Mouse (Mus musculus): ENCODE results near the gene Tmem86b.

The Tmem86b gene

GRCm38 (mm10) chr7:4631031-4631430 lies at the start of gene Tmem86b:
Tmem86b (minus strand) TSS chr7:4631422.
- no peak for DNase-seq (ENCODE audit: low spot score in 2 of 2)

- DNase-seq (ENCODE audit: low spot score in 2 of 2) = no peak
These were observed 44.0 kb upstream of the Tmem86b start for GRCm38 (mm10) chr7:4675200-4675599.

- DNase-seq (ENCODE audit: low spot score in 2 of 2) = no peak
These were observed 43.0 kb upstream of the Tmem86b start for GRCm38 (mm10) chr7:4674114-4674731.

DNA sequence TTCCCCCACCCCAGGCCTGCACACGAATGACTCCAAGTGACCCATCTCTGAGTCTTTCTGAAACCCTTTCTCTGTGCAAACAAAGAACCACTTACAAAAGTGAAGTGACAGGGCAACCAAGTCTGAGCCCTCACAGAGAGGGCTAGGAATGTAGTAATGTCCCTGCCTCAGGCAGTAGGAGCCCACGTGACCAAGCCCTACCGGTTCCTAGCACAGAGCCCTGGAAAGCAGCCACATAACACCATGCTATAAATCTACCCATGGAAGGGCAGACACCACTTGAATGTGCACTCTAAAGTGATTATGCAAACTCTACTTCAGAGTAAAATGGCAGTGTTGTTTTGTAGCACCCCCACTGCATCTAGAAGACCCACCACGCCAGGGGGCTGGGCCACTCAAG lies 40.7 kb upstream of the Tmem86b start:
- DNase-seq (ENCODE audit: low spot score in 2 of 2) = no peak

DNA sequence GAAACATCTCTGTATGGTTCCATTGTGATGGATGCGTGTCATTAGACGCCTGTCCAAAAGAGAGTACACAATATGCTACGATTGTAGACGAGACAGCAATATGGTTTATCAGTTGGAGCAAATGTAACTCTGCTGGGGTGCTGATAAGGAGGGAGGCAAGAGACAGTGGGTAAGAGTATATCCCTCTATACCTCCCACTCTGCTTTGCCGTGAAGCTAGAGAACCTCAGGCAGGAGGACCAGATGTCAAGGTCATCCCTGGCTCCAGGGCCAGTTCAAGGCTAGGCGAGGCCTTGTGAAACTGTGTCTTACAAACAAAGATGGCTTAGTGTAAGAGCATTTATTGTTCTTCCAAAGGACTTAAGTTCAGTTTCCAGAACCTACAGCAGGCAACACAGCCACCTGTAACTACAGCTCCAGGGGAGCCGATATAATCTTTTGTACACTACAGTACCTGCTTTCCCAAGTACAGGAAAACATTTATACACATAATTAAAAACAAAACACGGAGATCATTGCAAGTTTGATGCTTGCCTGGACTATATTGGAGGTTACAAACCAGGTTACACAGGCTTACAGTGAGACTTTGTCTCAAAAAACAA lies 39.5 kb upstream of the Tmem86b start:
- no peak for DNase-seq (ENCODE audit: low spot score in 2 of 2)

- DNase-seq (ENCODE audit: low spot score in 2 of 2) = no peak
These were observed 37.9 kb upstream of the Tmem86b start for GRCm38 (mm10) chr7:4669156-4669555.

GRCm38 (mm10) chr7:4668506-4668905 lies 37.3 kb upstream of the Tmem86b start:
- no peak for DNase-seq (ENCODE audit: low spot score in 2 of 2)

GRCm38 (mm10) chr7:4666871-4667270 lies 35.6 kb upstream of the Tmem86b start:
- no peak for DNase-seq (ENCODE audit: low spot score in 2 of 2)

GRCm38 (mm10) chr7:4663742-4664141 lies 32.5 kb upstream of the Tmem86b start:
- no peak for DNase-seq (ENCODE audit: low spot score in 2 of 2)

GRCm38 (mm10) chr7:4663179-4663578 lies 32.0 kb upstream of the Tmem86b start:
- no peak for DNase-seq (ENCODE audit: low spot score in 2 of 2)

DNA sequence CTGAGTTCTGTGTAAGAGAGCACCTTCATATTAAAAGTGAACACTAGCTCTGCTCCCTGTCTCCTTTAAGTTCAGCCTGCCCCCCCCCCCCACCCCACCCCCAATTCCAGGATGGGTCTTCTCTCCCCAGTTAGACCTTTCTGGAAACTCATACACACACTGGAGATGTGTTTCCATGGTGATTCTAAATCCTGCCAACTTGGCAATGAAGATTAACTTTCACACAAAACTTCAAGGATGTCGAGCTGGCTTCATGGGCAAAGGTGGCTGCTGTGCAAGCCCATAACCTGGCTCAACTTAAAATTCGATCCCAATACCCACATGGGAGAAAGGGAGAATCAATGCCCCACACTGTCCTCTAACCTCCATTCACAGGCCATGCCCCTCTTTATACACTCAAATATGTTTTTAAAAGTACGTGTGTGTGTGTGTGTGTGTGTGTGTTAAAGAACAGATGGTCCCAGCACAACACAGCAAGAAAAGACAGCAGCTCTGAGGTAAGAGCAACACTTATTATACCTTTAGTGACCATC lies 28.8 kb upstream of the Tmem86b start:
- DNase-seq (ENCODE audit: low spot score in 2 of 2) = no peak

DNA sequence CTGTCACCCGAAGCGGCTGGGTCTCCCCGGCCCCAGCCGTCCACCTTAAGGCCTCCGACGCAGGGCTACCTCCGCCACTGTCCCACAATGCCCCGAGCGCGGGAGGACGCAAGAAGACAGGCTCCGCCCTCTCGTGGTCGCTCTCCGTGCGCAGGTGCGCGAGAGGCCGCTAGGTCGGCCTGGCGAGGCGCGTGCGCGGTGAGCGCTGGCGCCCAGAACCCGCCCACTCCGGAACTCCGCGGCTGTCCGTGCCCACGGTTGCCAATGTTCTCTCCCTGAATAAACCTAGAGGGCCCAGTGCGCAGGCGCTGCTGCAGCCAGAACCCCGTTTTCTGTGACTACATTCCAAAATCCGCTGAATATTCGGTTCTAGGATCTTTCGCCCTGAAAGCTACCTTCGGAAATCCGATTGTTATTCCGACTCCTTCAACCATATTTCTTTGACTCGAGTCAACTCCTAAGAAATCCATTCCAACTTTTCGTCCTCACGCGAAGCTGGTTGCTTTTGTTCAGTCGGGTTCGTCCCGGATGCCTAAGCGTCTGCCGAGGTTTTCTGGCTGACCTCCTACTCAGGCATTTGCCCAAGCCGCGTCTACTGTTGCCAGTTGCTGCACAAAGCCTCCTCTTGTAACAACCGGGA lies 27.8 kb upstream of the Tmem86b start, which contains the start of gene Ppp6r1:
Gene Ppp6r1 (minus strand): TSS at position 108 of the 640 bp plus-strand sequence.
- DNase-seq (ENCODE audit: low spot score in 2 of 2) = peak; percentile 97 to 98

DNA sequence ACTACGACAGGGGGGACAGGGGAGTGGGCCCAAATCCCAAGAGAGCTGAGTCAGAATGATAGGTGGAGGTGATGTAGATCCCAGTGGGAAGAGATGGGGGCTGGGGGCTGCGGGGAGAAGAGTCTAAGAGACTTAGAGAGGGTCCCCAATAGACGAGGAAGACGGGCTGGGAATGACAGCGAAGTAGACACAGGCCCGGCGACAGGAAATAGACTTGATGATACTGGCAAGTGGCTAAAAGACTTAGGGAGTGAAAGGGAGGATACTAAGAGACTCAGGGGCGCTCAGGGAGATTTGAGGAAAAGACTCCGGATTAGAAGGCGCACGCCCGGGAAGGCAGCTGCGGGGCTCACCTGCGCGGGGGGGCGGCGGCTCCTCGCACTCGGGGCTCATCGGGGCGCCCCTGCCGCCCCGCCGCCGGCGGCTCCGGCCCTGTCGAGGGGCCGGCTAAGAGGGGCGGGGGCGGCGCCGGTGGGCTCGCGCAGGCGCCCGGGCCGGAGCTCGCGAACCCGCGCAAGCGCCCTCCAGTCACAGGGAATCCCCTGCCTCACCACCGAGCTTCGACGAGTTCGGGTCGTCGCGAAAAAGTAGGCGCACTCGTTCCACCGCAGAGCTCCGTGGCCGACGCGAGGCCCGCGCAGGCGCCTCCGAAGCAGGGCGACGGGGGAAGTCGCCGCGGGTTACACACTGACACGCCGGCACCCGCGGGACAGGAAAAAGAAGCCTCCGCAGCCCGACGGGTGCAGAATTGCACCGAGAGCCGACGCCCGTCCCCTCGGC lies 27.1 kb upstream of the Tmem86b start:
- DNase-seq (ENCODE audit: low spot score in 2 of 2) = no peak

DNA sequence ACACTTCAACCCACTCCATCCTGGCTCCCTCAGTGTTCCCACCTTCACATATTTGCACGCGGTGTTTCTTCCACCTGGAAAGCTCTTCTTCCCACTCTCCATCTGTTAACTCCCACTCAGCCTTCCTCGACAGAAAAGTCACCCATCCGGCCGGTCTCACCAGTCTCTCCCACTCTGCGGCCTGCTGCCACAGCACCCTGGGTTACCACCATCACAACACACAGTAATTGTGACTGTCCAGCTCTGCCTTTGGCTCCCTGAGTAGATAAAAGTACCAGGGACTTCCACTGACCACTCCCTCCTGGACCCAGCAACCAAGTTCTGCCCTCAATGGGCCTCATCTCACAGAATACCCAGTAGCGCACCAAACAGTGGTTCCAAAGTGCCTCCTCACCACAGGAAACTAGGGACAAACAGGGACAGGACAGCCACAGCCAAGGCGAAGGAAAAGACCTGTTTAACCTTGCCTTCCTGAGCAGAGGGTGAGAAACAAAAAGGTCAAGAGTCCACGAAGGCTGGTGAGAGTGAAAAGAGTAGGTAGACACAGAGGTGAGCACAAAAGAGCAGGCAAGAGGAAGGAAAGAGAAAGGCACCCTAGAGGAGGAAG lies 26.4 kb upstream of the Tmem86b start:
- DNase-seq (ENCODE audit: low spot score in 2 of 2) = no peak

DNA sequence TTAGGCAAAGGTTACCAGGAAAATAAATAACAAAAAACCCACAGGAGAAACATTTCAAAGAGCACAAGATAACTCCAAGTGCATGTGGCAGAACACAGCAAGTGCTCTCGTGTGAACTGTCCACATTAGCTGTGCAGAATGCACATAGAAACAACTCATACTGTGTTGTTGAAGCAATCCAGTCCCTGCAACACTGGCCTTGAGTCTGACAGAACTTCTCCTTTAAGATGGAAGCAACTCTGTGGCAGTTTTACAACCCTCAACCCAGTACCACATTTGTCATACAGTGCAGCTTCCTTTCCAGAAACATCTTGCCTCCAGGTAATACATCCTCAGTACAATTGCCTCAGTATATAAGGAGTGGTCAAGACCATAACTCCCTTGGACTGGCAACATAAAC lies 25.6 kb upstream of the Tmem86b start:
- DNase-seq (ENCODE audit: low spot score in 2 of 2) = no peak

DNA sequence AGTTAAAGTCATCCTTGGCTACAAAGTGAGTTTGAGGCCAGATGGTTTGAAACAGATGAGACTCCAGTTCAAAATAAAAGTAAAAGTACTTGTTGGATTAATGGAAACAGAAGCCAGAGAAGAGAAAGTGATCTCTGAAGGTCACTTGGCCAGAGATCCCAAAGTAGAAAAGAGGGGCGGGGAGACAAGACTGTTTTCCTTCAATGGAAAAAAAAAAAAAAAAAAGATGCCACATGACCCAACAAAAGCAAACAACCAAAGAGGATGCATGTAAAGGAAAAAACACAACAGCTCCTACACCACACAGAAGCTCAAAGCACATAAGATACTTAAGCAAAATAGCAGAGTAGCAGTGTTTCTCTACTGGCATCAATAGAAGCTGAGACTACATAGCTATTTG lies 24.7 kb upstream of the Tmem86b start:
- no peak for DNase-seq (ENCODE audit: low spot score in 2 of 2)

DNA sequence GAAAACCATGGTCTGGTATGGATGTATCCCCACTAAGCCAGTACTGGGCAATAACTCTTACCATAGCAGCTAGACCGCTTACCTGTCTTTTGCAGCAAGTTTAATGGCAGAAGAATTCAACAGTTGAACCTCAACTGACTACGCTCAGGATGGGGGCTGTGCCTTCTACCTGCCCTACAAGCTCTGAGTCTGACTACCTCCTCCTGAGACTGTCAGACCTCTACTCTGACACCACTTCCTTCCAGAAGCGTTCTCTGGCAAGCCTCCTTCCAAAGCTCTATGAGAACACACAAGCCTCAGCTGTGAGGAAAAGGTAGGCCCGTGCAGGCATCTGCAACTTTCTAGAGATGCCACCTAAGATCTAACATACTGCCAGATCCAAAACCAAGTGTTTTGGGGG lies 24.2 kb upstream of the Tmem86b start:
- no peak for DNase-seq (ENCODE audit: low spot score in 2 of 2)

DNA sequence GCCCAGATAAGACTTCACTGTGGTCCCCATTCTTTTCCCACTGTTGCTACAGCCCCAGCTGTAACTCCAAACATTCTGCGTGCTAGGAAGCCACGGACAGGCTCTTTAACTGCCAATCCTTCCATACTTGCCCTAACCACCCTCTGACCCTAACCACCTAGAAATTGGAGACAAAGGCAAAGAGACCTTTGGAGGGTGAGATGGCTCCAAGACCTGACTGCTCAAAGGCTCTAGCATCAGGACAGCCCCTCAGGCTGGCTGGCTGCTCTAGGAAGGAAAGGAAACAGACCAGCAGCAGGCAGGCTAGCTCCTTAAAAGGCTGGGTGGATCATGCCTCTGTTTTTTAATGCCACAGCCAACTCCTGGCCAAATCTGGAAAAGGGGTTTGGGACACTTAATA lies 23.0 kb upstream of the Tmem86b start:
- no peak for DNase-seq (ENCODE audit: low spot score in 2 of 2)

GRCm38 (mm10) chr7:4653780-4654179 lies 22.6 kb upstream of the Tmem86b start:
- peak in 1 of 2 experiments; percentile 56 for DNase-seq (ENCODE audit: low spot score in 2 of 2)

DNA sequence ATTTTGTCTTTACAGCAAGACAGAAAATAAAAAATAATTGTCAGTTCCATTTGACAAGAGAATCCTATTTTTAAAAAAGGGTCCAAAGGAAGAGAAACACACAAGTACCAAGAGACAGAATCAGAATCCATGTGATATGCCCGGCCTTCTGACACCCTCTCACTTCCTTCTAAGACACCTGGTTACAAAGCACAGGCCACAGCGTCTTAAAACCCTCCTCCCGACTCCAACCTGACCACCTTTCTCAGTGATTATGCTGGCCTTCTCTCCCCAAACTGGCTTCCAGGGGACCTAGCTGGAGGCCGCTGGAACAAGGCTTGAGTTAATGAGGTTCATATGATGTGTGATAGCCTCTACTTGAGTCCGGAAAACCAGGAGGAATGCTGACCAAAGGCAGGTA lies 22.1 kb upstream of the Tmem86b start:
- no peak for DNase-seq (ENCODE audit: low spot score in 2 of 2)

DNA sequence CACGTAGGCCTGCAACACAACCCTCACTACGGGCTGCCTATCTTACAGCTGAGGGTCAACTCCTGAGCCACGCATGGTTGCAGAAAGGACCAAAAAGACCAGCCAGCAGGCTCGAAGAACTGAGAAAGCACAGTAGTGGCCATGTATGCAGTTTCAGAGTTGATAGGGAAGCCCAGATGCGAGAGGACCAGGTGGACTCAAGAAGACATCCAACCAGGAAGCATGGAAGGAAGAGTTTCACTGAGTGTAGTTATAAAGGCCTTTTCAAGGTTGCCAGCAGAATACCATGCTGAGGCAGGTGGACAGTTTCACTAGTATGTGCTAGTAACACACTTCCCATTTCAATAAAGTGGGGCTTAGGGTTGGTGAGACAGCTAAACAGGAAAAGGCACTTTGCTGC lies 21.5 kb upstream of the Tmem86b start:
- DNase-seq (ENCODE audit: low spot score in 2 of 2) = no peak

GRCm38 (mm10) chr7:4651581-4651980 lies 20.4 kb upstream of the Tmem86b start:
- no peak for DNase-seq (ENCODE audit: low spot score in 2 of 2)

Data from heart, adult 9 months (tissue).